Mouse (Mus musculus): Measurements from ENCODE around the gene Prss46.

GRCm38 (mm10) chr9:110821436-110821835 lies 22.9 kb upstream of the Prss46 start:
- TF ChIP-seq CTCF (IDR thresholded peaks at IDR 0.05; ENCODE audit: low read depth, low read length) (no peak), POLR2A (IDR thresholded peaks at IDR 0.05; ENCODE audit: extremely low read depth, insufficient read depth, low read length) (no peak)

Measured in liver, adult 2 months (tissue).